Mouse (Mus musculus) neutrophil, adult 5-6 weeks (primary cell): ENCODE results near the gene Arf1. TPM values are rescaled to one million over a fixed set of nuclear protein-coding genes. Genes with fewer than 3 reads are reported as not detected.

Experiments used
- ATAC-seq: fragments of 151-379, 151-347 bp; 2 replicates; pipeline ENCODE4 v1.8.0; 2017; ENCODE audit warnings: mild to moderate bottlenecking, moderate TSS enrichment; ENCODE audit not compliant: insufficient number of reproducible peaks, poor library complexity, low FRiP score, severe bottlenecking; ENCODE audit errors: extremely low read depth
- total RNA-seq: library from RNA; stranded (forward); fragments of 200-1000 nt; gene quantifications from 2 replicates; pipeline ENCODE4 v1.2.3, GENCODE M21; 2017

Arf1 gene
- total RNA-seq, 1 experiment from 2014 or later = 210 TPM

DNA sequence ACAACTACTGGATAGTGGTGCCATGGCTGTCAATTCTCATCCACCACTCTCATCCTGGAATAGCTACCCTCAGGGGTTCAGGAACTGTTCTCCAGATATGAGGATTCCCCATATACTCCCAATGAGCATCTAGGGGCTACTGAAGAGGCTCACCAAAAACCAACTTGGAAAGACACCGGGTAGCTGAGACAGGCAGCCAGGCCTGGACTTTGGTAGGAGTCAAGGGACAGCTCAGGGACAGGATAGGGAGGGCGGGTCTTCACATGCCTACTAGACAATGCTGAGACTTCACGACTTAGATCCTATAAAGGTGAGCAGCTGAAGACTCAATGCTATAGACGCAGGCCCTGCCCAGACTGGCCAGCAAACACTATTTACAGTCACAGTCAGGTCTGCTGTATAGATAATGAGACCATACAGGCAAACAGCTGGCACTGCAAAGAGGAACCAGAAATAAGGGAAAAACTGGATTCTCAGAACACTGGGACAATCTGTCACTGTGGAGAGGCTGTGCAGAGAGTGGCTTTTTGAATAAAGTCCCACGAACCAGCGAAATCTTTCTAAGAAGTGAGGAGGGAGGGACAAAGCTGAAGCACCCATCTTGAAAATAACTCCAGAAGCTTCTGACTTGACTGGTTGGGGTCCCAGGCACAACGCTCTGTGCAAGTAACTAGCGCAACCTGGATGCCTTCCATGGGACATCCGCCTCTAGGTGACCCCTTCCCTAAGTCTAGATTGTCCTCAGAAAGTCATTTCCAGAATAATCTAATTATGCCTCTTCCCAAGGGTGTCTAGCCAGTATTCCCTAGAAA, 65.4 kb downstream of the Arf1 start:
- ATAC-seq = no peak

Other genes with a start within 250 kb of the Arf1 start
- 0.23 and 0.74 TPM in 2 replicates for gene Obscn, start 91.9 kb downstream of the Arf1 start, total RNA-seq
- 4.1 and 7.7 TPM in 2 replicates for gene Iba57, start 64.5 kb downstream of the Arf1 start, total RNA-seq
- not detected in 2 replicates for gene Gjc2, start 45.1 kb downstream of the Arf1 start, total RNA-seq
- 19.0 and 26.8 TPM in 2 replicates for gene Guk1, start 36.1 kb downstream of the Arf1 start, total RNA-seq
- 16.1 and 17.1 TPM in 2 replicates for gene Mrpl55, start 25.8 kb downstream of the Arf1 start, total RNA-seq
- 12.0 and 14.5 TPM in 2 replicates for gene 2310033P09Rik, start 19.9 kb downstream of the Arf1 start, total RNA-seq
- gene Wnt3a, start 62.5 kb upstream of the Arf1 start, total RNA-seq = not detected in 2 replicates
- gene Wnt9a, start 78.7 kb upstream of the Arf1 start, total RNA-seq = not detected in 2 replicates
- not detected in 2 replicates for gene Prss38, start 147.4 kb upstream of the Arf1 start, total RNA-seq
- gene Jmjd4, start 221.8 kb upstream of the Arf1 start, total RNA-seq = 10.4 and 11.2 TPM in 2 replicates
- gene Snap47, start 222.9 kb upstream of the Arf1 start, total RNA-seq = 6.3 and 6.9 TPM in 2 replicates
- 2.7 and 4.4 TPM in 2 replicates for gene Zfp867, start 244.2 kb upstream of the Arf1 start, total RNA-seq